Mouse (Mus musculus) heart, postnatal 14 days (tissue): ENCODE results near the gene Tk2. TPM values are rescaled to one million over a fixed set of nuclear protein-coding genes. Genes with fewer than 3 reads are reported as not detected.

Experiments used
- DNase-seq, 2 experiments: peaks; one replicate each; pipeline ENCODE4 v3.0.0; 2021 to 2022
- intact Hi-C: fragments of 180-260 bp; cut with DNase I; formaldehyde crosslinking; loops from one replicate; pipeline ENCODE4 v1.15.1; 2025
- total RNA-seq, 2 experiments: library from RNA; stranded (reverse); gene quantifications; 2 replicates each; pipeline ENCODE4 v1.2.3; 2021

Tk2 gene
- total RNA-seq, 2 experiments from 2014 or later: 6.3 to 7.8 TPM

GRCm38 (mm10) chr8:104232039-104232438 lies 16.3 kb downstream of the Tk2 start:
- intact Hi-C loops: no loop called here
- no peak for DNase-seq

DNA sequence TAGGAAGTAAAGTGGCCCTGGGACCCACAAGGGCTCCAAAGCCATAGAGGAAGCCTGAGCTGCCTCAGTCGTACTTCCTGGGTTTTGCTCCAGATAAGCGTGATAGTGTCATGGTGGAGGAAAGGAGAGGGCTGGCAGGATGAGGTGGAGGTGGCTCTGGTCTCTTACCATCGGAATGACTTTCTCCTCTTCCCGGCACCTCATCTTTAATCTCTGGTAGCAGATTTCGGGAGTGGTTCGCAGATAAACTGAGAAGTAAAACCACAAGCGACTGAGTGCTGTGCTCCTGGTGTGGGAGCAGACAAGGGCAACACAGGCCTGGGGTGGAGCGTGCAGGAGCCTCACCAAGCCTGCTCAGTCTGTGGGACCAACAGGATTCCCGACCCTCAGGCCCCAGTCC lies 18.0 kb downstream of the Tk2 start:
- no peak for DNase-seq
- intact Hi-C loops: no loop called here

DNA sequence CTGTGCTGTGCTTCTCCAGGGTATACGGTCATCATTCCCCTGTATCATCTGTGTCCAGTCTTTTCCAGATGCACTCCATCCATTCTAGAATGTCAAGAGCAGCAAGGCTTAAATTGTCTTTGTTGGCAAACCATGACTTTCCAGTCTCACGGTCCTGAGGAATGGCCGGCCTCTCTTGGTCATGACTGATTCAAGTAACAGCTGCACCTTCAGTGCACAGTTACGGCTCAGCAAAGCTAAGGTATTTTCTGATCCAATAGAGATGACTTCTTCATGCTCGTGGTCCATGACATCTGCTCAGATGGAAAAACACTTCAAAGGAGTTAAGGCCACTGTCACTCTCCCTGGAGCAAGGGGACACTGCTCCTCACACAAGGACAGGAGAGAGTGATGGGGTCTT lies 21.3 kb downstream of the Tk2 start:
- intact Hi-C loops: no loop called here

DNA sequence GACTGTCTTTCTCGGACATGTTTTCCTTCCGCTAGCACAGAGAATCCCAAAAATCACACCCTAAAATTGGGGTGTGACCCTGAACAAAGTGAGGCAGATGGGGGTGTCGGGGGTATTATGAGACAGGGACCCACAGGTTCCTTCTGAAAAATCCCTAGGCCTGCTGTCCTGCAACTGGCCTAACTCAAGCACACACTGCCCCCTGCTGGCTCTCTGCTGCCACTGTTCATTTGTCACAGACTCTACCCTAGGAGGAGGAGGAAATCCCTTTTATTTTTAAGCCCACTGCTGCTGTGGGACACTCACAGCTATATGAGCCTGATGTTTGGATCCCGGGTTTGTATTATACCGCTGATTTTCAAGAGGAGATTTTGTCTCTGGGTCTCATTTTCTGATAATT lies 28.6 kb downstream of the Tk2 start:
- DNase-seq: peak; percentile 83 to 84
- intact Hi-C loops: loop anchor here (1.0 to 2.0 kb wide), 3 partner anchors 74 to 187 kb away; no protein-coding TSS in a partner anchor

More for the DNA sequence above, 21.3 kb downstream of the Tk2 start:
- DNase-seq: no peak

- peak; percentile 61 to 65 for DNase-seq
- intact Hi-C loops: loop anchor here (1.0 to 2.0 kb wide), 3 partner anchors 73 to 186 kb away; no protein-coding TSS in a partner anchor
Measured at GRCm38 (mm10) chr8:104219079-104219478, 29.3 kb downstream of the Tk2 start.

DNA sequence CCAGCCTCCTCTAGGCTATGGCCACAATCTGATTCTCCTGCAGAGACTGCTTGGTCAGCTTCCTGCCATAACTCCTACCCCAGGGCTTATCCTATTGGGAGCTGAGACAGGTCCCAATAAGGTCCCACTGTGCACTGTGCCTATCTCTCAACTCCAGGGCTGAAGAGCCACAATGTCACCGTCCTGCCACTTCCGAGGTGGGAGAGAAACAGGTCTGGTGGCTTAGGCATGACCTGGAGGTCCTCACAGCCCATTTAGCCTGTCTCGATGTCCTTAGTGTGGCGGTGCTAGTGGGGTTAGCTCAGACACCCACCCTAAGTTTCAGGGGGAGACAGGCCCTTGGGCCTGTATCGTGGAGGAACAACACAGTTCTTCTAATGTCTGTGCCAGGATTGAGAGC lies 30.8 kb downstream of the Tk2 start:
- intact Hi-C loops: no loop called here
- DNase-seq: no peak

GRCm38 (mm10) chr8:104205292-104205691 lies 43.1 kb downstream of the Tk2 start:
- intact Hi-C loops: no loop called here
- DNase-seq: no peak

- intact Hi-C loops: no loop called here
- DNase-seq: no peak
Measured at GRCm38 (mm10) chr8:104202320-104202719, 46.0 kb downstream of the Tk2 start.

DNA sequence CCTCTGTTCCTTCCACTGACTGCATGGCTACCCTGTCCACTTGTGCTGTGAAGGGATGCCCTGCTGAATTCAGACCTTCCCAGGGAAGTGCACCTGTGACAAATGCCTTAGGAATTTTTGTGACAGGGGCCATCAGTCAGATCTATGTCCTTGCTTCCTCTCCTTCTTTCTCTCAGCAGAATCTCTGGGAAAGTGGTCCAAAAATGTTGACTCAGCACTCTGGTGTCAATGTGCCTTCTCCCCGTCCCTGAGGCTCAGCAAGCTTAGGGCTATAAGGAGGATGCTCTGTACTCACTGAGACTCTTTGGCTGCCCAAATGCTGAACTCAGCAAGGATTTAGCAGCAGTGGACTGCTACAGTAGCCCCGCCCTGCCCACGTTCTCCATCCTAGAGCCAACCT lies 46.7 kb downstream of the Tk2 start:
- DNase-seq: no peak
- intact Hi-C loops: no loop called here

DNA sequence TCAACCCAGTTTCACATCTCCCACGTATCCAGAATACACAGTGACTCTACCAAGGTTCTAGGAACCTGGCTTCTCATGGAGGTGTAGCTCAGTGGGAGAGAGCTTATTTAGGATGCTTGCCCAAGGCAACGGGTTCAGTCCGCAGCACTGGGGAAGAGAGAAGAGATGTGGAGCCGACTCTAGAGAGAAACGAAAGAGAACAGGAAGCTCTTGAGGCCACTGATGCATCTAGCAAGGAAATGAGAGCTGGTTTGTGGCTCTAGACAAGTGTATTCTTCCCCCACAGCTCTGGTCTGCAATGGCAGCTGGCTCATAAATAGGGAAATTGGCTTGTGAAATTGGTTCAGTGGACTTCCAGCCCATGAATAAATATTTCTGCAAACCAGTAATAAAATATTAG lies 48.6 kb downstream of the Tk2 start:
- intact Hi-C loops: no loop called here
- DNase-seq: no peak

DNA sequence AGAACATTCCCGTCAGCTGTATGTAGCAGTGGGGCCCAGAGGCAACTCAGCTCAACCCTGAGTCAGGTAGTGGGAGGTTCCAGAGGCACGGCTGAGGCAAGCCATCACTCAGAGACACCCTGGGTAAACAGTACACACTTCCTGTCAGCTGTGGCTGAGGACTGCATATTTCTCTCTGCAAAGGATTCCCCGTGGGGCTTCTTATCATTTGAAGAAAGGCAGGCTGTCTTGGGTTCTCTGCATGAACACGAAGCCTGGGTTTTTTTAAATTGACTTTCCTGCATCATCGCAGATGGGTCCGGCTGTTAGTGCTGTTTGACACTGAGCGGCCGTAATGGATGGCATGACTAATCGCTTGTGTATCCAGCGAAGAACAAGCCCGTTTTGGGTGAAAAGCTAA lies 56.9 kb downstream of the Tk2 start:
- intact Hi-C loops: no loop called here

GRCm38 (mm10) chr8:104190777-104191468 lies 57.4 kb downstream of the Tk2 start:
- intact Hi-C loops: no loop called here
- DNase-seq: no peak

More for the DNA sequence above, 56.9 kb downstream of the Tk2 start:
- DNase-seq: peak; percentile 43 to 65

GRCm38 (mm10) chr8:104188459-104188858 lies 59.9 kb downstream of the Tk2 start:
- no peak for DNase-seq
- intact Hi-C loops: no loop called here

GRCm38 (mm10) chr8:104187622-104188021 lies 60.7 kb downstream of the Tk2 start:
- DNase-seq: no peak
- intact Hi-C loops: no loop called here

GRCm38 (mm10) chr8:104186827-104187226 lies 61.5 kb downstream of the Tk2 start:
- intact Hi-C loops: no loop called here
- DNase-seq: no peak

- DNase-seq: no peak
- intact Hi-C loops: no loop called here
Measured at GRCm38 (mm10) chr8:104184905-104185304, 63.5 kb downstream of the Tk2 start.

DNA sequence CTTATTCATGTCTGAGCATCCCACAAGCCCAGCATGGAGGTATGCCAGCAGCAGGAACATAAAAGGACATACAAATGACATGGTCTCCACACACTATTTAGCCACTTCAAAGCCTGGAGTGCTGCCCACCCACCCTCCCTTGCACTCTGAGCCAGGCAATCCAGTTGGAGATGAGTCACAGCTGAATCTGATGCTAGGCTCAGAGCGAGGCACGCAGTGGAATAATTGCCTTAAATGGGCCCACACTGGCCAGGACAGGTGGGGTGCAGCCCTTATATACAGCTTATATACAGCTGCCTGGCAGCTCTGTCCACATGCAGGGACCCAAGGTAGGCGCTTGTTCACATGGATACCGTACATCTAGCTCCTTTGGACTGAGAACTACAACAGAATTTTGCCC lies 71.3 kb downstream of the Tk2 start:
- intact Hi-C loops: no loop called here
- DNase-seq: no peak

Other genes starting within 250 kb of the Tk2 start
- gene Cdh5, start 146.9 kb downstream of the Tk2 start, total RNA-seq: 100 to 1,000 TPM; 234 to 242 TPM
- gene Bean1, start 78.1 kb downstream of the Tk2 start, total RNA-seq: 1 to 10 TPM; 1.1 to 2.0 TPM
- 1 to 10 TPM; 5.4 to 7.5 TPM for gene Cklf, start 2.3 kb upstream of the Tk2 start, total RNA-seq
- not detected for gene Cmtm2a, start 44.6 kb upstream of the Tk2 start, total RNA-seq
- not detected for gene Gm45711, start 61.5 kb upstream of the Tk2 start, total RNA-seq
- not detected for gene Cmtm1, start 61.6 kb upstream of the Tk2 start, total RNA-seq
- not detected for gene Gm11020, start 73.0 kb upstream of the Tk2 start, total RNA-seq
- not detected for gene Cmtm2b, start 73.7 kb upstream of the Tk2 start, total RNA-seq
- gene Cmtm3, start 90.9 kb upstream of the Tk2 start, total RNA-seq: 10 to 100 TPM; 31.4 to 31.5 TPM
- 10 to 100 TPM; 12.1 to 13.6 TPM for gene Cmtm4, start 147.2 kb upstream of the Tk2 start, total RNA-seq
- gene Dync1li2, start 194.5 kb upstream of the Tk2 start, total RNA-seq: 100 to 1,000 TPM; 101 to 110 TPM